Mouse (Mus musculus): ENCODE data around the gene Map6.

GRCm38 (mm10) chr7:99226662-99227061 lies 40.6 kb upstream of the Map6 start:
- TF ChIP-seq CTCF (IDR thresholded peaks at IDR 0.05; ENCODE audit: low read depth) (no peak), EP300 (optimal IDR thresholded peaks at IDR 0.05) (no peak)
